Mouse (Mus musculus) ZHBTc4 (cell line): ENCODE data around the gene Dach1.

Experiments
- DNase-seq: peaks from one replicate; pipeline ENCODE4 v3.0.0-alpha.2; 2011; ENCODE audit warnings: low read depth, low spot score

Dach1 gene

GRCm38 (mm10) chr14:97855345-97855744, 314.2 kb downstream of the Dach1 start:
- DNase-seq = no peak

- no peak for DNase-seq
These were observed 319.1 kb downstream of the Dach1 start for GRCm38 (mm10) chr14:97850486-97850885.

- no peak for DNase-seq
These were observed 321.9 kb downstream of the Dach1 start for GRCm38 (mm10) chr14:97847641-97848040.

- DNase-seq = no peak
These were observed 330.3 kb downstream of the Dach1 start for GRCm38 (mm10) chr14:97839275-97839674.

- DNase-seq = no peak
These were observed 339.7 kb downstream of the Dach1 start for GRCm38 (mm10) chr14:97829865-97830264.

GRCm38 (mm10) chr14:97814555-97815175, 354.9 kb downstream of the Dach1 start:
- DNase-seq = no peak

- no peak for DNase-seq
These were observed 356.0 kb downstream of the Dach1 start for GRCm38 (mm10) chr14:97813557-97813956.

- DNase-seq = no peak
These were observed 374.1 kb downstream of the Dach1 start for GRCm38 (mm10) chr14:97795385-97795952.

- DNase-seq = no peak
These were observed 395.3 kb downstream of the Dach1 start for GRCm38 (mm10) chr14:97774135-97774767.

- DNase-seq = no peak
These were observed 415.2 kb downstream of the Dach1 start for GRCm38 (mm10) chr14:97754400-97754799.

GRCm38 (mm10) chr14:97753973-97754372, 415.6 kb downstream of the Dach1 start:
- no peak for DNase-seq

- no peak for DNase-seq
These were observed 426.3 kb downstream of the Dach1 start for GRCm38 (mm10) chr14:97743252-97743651.

GRCm38 (mm10) chr14:97742785-97743184, 426.8 kb downstream of the Dach1 start:
- DNase-seq = no peak
